Mouse (Mus musculus) heart, postnatal 10 days (tissue): ENCODE measurements around the gene Mark2. TPM values are rescaled to one million over a fixed set of nuclear protein-coding genes. Genes with fewer than 3 reads are reported as not detected.
A peak's percentile ranks its signal among the peaks of the same experiment; 100 is the strongest.

Experiments used
- DNase-seq, 2 experiments: peaks; one replicate each; pipeline ENCODE4 v3.0.0; 2021
- intact Hi-C: fragments of 180-260 bp; cut with DNase I; formaldehyde crosslinking; loops from one replicate; pipeline ENCODE4 v1.15.1; 2025
- total RNA-seq, 2 experiments: library from RNA; stranded (reverse); gene quantifications; 2 replicates each; pipeline ENCODE4 v1.2.3; 2021

Gene Mark2
- total RNA-seq, 2 experiments from 2014 or later, result 51.7 to 54.3 TPM

DNA sequence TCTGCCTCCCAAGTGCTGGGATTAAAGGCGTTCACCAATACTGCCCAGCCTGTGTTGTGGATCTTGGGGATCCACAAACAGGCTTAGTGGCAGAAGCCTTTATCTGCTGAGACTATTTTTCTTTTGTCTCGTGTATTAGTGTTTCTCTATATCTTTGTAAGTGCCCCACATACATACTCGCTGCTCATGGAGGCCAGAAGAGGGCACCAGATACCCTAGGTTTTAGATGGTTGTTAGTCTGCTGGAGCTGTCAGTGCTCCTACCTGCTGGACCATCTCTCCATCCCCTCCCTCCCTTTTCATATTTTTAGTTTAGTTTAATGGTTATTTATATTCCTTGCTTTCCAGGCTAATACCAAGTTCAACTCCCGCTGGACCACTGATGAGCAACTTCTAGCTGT, 68.2 kb downstream of the Mark2 start:
- intact Hi-C loops, result no loop called here

DNA sequence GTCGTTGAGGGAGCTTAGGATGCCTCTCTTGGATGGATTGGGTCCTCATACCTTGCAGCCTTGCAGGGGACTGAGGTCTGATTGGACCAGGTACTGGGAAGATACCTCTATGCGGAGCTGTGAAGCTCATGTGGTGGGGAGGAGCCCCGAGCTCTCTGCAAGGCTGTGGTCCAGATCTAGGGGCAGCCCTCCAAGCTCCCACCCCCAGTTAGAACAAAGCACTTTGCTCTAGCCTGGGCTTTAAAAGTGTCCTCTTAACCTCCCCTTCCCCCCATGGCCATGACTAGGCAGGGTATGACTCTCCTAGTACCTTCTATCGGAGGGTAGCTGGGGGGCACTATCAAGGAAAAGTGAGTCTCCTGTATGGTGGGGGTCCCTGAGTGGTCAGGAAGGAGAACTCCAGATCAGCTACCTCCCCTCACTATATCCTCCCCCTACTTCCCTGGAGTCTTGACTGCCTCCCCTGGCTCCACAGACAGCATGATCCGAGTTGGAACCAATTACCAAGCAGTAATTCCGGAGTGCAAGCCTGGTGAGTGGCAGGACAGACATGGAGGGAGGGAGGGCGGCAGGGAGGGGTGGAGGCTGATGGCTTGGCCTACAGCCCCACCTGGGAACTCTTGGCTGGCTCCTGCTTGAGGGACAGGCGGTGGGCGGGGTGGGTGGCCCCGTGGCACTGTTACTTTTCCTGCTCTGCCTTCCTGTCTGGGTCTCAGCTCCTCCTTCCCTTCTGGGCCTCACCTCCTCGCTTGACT, 72.2 kb downstream of the Mark2 start:
- intact Hi-C loops, result no loop called here
- DNase-seq, result peak; percentile 57 to 70

More for the DNA sequence above, 68.2 kb downstream of the Mark2 start:
- DNase-seq, result no peak

DNA sequence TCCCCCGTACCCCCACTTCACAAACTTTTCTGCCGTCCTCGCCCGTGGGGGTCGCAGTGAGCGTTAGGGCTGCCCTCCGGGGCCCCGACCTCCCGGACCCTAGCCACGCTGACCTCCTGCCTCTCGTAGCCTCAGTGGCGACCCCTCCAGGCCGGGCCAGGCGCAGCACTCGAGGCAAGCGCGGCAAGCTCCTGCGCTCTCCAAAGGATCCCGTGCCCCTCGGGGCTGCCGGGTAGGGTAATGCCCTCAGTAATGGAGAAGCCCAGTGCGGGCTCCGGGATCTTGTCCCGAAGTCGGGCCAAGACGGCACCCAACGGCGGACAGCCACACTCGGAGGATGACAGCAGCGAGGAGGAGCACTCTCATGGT, 73.0 kb downstream of the Mark2 start:
- DNase-seq, result peak; percentile 90 to 91
- intact Hi-C loops, result no loop called here

DNA sequence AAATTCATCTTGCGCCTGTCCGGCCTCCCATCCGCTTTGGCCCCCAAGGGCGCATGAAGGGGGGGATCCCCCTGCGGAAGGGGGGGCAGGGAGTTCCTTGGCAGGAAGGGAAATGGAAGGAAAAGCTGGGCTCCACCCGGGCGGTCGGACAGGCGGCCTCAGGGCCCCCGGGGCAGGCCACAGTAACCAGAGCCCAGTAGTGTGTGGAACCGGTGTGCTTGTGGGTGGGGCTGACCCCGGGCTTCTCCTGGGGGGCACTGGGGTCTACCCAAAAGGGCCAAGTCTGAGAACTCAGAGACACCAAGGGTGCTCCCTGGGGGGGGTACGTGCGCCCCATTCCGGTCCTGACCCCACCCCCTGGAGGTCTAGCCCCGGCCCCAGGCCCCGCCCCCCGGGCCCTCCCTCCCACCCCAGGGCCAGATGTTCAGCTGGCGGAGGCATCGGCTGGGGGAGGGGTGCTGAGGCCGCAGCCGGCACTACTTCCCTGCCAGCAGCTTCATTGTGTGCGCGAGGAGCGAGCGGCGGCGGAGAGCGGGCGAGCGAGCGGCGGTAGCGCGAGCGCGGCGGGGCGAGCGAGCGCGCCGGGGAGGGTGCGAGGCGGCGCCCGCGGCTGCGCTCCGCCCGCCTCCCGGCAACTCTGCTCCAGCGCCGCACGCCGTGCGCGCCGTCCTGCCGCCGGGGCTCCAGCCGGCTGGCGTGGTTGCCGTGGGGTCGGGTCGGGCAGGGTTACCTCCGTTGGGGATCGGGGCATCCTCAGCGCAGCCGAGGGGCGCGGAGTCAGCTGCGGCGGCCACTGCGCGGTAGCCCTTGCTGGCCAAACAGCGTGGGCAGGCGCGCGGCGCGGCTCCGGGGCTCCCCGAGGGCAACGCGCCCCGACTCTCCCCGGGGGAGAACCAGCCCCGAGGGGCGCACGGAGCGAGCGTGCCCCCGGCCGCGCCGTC, 73.6 kb downstream of the Mark2 start:
- peak; percentile 90 to 92 for DNase-seq
- intact Hi-C loops, result loop anchor here (2.0 kb wide), 1 partner anchor 151 kb away; no protein-coding TSS in a partner anchor

DNA sequence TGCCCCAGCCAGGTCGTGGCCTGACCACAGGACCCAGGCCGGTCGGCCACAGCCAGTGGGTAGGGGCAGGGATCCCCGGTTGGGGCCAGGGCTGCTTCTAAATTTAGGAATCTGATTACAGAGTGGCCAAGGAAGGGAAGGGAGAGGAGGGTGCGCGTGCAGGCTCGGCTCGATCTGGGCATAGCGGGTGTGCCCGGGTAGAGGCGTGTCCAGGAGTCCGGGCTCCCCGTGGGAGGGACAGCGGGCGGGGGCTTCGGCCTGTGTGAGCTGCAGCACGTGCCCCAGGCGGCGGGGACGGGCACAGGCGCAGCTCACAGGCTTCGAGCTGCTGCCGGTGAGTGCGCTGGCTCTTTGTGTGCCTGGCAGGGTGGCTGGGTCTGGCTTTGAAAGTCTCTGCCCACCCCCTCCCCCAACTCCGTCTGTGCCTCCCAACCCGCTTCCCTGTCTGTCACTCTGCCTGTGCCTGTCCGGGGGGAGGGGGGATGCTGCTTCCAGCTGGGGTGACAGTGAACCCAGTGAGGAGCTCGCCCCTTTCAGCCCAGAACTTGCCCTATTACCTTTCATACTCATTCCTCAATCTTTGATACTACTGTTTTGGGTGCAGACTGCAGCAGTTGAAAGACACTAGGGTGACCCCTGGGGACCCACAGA, 74.4 kb downstream of the Mark2 start, which contains the start of gene Rcor2:
Rcor2 (plus strand) TSS at position 235 of the 651 bp plus-strand sequence.
- peak; percentile 88 to 93 for DNase-seq
- intact Hi-C loops, result loop anchor here (2.0 kb wide), 1 partner anchor 152 kb away; no protein-coding TSS in a partner anchor

DNA sequence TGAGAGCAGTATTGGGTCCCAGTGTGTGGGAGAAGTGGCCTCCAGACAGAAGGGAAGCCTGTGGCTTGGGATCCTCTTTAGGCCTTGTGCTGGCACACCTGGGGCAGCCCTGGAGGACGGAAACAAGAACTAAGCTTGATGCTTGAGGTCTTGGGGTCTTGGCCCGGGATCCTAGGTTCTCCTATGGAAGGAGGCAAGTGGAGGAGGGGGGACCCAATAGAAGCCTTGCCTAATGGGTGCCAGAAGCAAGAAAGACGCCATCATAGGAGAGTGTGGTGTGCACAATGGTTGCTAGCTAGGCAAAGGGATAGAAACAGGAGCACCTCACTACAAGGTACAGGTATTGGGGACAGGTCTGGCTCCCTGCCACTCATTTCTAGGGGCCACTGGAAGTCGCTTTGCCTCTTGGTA, 75.2 kb downstream of the Mark2 start:
- intact Hi-C loops, result loop anchor here (2.0 kb wide), 1 partner anchor 152 kb away; no protein-coding TSS in a partner anchor
- DNase-seq, result peak; percentile 33 to 49

DNA sequence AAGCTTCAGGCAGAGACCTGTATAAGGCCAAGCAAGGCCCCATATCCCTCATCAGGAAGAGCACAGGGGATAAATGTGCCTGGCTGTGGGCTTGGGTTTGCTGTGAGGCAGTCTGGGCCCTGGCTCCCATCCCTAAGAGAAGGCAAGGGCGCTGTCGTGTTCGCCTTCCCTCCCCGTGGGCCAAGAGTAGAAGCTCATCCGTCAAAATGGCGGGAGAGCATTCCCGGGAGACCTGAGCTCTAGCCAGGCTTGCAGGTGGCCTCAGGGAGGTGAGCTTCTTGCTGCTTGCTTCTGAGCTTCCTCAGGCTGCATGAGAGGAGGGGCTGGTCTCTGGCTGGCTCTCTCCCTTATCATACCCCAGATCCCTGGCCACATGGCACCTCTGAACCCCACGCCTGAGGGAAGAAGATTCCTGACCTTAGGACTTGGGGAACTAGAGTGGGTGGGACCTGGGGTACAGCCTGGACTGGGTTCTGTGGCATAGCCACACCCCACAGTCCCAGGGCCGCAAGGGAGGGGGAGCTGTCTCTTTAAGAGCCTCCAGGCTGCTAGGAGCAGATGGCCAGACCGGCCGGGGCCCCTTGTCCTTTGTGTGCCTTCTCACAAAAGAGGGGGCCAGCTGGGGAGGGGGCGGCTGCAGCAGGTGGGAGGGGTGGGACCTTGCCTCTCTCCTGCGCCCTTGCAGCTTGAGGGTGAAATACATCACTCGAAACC, 76.0 kb downstream of the Mark2 start:
- DNase-seq, result peak; percentile 40 to 59
- intact Hi-C loops, result loop anchor here (2.0 kb wide), 2 partner anchors 75 to 153 kb away; partner anchors contain the start of gene Mark2

DNA sequence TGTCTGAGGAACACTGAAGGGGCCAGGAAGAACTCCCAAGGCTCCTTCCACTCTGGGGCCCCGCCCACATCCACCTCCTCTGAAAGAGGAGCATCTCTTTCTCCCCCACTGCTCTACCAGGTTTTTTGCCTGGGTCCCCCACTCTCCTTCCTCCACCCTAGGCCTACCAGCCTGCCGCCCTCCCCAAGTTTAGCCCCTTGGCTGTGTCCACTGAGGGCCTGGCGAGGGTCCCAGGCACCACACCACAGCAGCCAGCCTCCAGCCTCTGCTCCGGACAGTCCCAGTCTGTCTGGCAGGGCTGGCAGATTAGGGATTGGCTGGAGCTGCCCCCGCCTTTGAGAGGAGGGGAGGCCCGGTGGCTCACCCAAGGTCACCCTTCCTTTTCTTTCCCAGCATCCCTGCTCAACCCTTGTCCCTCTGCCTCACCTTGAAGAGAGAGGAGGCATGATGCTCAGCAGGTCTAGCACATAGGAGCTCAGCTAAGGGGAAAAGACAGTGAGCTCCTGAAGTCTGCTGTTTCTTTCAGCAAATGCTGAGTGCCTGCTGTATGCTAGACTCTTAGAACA, 76.8 kb downstream of the Mark2 start:
- peak; percentile 83 to 87 for DNase-seq
- intact Hi-C loops, result loop anchor here (2.0 kb wide), 1 partner anchor 76 kb away; the partner anchor contains the start of gene Mark2

DNA sequence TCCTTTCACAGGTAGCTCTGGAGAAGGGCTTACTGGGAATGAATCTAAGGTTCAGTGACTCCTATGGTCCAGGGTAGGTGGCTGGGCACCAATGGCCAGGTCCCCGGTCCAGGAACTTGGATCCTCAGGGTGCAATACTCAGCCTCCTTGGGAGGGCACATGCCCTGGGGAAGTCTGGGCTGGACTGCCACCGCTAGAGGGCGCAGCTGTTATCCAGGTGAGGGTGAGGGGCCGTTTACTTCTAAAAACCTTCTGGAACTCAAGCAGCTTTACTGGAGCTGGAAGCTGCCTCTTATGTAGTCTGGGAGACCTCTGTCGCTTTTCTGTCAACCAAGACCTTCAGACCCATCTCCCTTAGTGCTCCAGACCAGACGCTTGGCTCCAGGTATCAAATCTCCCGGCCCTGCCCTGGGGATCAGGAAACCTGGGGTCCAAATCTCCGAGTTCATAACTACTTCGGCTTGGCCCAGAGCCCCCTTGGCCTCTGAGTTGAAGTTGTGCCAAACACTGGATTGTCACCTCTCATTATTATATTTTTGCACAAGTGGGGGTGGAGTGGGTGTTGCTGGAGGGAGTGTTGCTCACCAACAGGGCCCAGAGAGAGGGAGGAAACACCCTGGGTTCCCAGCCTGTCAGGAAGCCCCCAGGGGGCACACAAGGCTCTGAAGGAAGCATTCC, 77.4 kb downstream of the Mark2 start:
- DNase-seq, result peak; percentile 83 to 91

DNA sequence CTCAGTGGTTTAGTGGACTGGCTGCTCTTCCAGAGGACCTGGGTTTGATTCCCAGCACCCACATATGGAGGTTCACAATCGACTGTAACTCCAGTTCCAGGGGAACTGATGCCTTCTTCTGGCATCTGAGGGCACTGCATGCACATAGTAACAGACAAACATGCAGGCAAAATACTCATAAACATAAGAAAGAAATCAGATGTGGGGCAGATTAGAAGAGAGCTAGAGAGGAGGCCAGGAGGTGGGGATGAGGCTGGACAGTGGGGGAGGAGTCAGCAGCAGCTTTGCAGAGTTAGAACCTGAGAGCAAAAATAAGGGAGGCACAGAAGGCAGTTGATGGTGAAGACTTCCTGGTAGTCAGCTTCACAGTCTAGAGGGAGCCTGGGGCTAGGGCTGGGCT, 79.1 kb downstream of the Mark2 start:
- intact Hi-C loops, result no loop called here
- DNase-seq, result no peak

More for the DNA sequence above, 77.4 kb downstream of the Mark2 start:
- intact Hi-C loops, result loop anchor here (2.0 kb wide), 1 partner anchor 77 kb away; the partner anchor contains the start of gene Mark2

DNA sequence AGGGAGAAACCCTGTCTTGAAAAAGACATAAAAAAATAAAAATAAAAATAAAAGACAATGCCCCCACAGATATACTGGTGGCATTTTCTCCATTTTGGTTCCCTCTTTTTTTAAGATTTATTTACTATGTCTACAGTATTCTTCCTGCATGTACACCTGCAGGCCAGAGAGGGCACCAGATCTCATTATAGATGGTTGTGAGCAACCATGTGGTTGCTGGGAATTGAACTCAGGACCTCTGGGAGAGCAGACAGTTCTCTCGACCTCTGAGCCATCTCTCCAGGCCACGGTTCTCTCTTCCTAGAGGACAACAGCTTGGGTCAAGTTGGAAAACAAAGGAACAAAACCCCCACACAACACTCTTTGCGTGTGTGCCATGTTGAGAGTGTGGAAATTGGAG, 79.7 kb downstream of the Mark2 start:
- DNase-seq, result no peak
- intact Hi-C loops, result no loop called here

DNA sequence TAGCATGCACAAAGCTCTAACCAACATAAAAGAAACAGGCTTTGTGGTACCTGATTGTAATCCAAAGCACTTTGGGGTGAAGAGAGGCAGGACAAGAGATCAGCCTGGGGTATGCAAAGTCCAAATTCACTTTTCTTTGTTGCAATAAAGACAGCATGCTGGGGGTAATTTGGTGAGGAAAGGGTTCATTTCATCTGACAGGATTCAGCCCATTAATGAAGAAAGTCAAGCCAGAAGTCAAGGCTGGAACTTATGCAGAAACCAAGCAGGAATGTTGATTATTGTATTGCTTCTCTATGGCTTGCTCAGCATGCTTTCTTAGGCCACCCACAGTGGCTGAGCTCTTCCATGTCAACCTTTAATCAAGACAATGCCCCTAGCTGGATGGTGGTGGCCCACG, 80.2 kb downstream of the Mark2 start:
- intact Hi-C loops, result no loop called here
- DNase-seq, result no peak

DNA sequence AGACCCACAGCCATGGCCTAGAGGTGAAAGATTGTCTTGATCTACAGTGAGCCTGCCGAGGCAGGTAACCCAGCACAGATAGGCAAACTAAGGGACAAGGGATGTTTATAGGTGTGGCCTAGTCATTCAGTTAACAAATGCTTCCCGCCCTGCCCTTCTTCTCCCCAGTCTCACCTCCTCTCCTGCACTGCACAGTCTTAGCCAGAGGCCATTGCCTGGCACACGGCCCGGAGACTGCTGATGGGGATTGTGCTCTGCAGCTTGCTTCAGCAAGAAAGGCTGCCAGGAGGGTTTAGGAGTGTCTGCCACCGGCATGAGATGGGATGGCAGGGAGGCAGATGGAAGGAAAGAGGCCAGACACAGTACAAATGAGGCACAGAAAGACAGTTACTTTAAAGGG, 83.8 kb downstream of the Mark2 start:
- intact Hi-C loops, result no loop called here
- DNase-seq, result no peak

DNA sequence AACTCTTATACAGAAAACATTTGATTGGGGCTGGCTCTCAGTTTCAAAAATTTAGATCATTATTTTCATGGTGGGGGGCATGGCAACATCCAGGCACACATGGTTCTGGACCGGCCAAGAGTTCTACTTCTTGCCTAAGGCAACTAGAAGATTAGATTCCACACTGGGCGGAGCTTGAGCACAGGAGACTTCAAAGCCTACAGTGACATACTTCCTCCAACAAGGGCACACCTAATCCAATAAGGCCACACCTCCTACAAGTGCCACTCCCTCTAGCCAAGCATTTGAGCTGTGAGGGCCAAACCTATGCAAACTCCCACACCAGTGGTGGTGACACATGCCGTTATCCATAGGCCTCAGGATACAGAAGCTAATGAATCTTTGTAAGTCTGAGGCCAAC, 95.6 kb downstream of the Mark2 start:
- no peak for DNase-seq
- intact Hi-C loops, result no loop called here

DNA sequence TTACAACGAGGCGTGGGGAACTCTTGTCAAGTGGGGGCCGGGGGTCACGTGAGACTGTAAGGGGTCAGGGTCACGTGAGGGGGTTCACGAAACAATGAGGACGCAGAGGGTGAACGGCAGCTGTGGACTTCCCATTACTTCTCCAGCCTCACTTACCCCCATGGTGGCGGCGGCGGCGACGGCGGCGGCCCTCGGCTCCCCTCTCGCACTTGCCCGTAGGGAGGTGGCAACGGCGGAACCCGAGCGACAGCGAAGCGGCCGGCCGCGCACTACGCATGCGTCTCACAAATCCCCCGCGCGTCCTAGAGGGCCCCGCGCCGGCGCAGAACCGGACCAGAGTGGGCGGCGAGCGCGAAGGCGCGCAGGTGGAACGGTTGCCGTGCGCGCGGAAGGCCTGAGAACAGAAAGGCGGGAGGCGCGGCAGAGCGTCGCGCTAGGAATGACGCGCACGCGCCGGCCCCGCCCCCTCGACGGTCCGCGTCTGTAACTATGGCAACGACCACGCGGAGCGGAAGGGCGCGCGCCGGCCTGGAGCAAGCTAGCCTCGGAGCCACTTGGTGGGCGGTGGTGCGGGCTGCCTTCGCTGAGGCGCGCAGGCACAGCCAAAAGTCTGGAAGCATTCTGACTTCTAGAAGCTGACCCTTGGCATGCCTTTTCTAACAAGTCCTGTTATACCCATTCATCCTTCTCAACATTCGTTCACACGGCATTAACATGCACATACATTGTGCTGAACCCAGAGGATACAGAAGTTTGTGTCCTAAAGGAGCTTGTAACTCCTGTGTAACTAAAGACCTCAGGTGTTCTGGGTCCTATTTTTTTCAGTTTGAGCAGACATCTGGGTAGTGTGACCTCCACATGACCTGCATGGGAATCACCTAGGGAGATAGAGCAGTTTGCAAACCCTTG, 100.6 kb downstream of the Mark2 start, which contains the start of gene Naa40:
Naa40 (minus strand) TSS at position 402 of the 909 bp plus-strand sequence.
- DNase-seq, result peak; percentile 94
- intact Hi-C loops, result no loop called here

DNA sequence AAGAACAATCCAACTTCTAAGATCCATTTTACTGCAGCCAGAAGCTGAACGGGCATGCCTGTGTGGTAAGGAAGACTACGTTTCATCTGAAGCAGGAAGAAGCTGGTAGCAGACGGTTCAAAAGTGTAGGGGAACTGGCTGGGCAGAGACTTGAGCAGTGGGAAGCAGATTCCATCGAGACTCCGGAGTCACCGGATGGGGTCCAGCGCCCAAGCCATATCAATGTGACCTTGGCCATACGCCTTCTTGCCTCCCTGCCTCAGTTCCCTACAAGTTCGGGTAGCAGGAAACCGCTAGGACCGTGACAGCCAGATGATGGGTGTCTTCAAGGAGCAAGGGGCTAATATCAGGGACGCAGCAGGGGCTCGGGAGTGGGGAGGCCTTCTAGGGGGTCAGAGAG, 101.4 kb downstream of the Mark2 start:
- intact Hi-C loops, result no loop called here
- DNase-seq, result peak in 1 of 2 experiments; percentile 37

DNA sequence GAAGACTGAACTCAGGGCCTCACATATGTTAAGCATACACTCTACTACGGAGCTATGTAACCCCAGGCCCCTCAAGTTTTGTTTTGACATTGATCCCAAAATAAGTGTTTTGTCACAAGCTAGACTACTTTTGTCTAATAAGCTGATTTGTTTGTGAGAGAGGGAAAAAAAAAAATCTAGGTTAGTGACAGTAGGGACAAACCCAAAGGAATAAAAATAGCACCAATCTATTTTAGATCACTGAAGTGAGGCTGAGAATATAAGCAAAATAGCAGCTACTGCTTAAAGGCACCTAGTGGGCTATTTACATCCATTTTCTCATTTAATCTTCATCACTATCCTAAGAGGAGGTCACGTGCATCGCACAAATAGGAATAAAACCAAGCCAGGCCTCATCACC, 102.1 kb downstream of the Mark2 start:
- intact Hi-C loops, result no loop called here
- no peak for DNase-seq

DNA sequence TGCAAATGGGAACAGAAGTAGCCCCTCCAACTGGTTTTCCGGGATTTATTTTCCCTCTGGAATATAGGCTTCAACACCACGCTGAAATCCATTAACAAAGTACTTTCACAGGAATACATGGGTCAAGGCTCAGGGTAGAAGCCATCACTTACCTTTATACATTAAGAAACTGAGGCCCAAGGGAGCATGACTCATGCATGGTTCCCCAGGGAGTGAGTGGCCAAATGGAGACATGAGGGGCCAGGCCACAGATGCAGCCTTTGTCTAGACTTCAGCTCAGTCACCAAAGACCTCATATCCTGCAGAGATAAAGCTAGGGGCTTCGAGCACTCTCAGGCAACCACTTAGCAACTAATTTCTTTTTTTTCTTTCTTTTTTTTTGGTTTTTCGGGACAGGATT, 104.9 kb downstream of the Mark2 start:
- no peak for DNase-seq
- intact Hi-C loops, result no loop called here
